Mouse (Mus musculus) heart, postnatal 25 days (tissue): ENCODE data around the gene Ankrd66. TPM values are rescaled to one million over a fixed set of nuclear protein-coding genes. Genes with fewer than 3 reads are reported as not detected.
"Not testable (repeated sequence)": the region's sequence is repeated elsewhere in the genome, so short reads cannot be mapped to it uniquely, and the experiment has no call there.

Experiments used
- DNase-seq: peaks from one replicate; pipeline ENCODE4 v3.0.0; 2022; ENCODE audit warnings: low spot score
- intact Hi-C: fragments of 180-260 bp; cut with DNase I; formaldehyde crosslinking; loops from one replicate; pipeline ENCODE4 v1.15.1; 2025
- total RNA-seq, 2 experiments: library from RNA; stranded (reverse); gene quantifications; 2 replicates each; pipeline ENCODE4 v1.2.3; 2021

The Ankrd66 gene
- total RNA-seq, 2 experiments from 2014 or later = not detected

DNA sequence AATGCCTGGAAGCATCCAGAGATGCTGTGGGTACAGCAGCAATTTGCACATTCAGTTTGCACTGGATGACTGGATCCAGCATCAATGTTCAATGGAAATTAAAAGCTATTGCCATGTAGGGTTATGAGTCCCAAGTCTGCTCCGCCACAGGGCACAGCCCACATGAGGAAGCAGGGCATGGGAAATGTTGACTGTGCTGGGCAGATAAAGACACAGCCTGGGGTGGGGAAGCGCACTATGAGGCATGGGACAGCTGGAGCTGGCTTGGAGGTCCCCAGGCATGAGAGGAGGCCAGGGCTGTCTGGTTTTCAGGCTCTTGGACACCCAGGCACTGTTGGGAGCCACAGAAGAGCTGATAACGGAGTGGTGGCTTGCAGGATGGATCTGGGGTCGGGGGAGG, 601 bp upstream of the Ankrd66 start:
- DNase-seq = no peak
- intact Hi-C loops = no loop called here

DNA sequence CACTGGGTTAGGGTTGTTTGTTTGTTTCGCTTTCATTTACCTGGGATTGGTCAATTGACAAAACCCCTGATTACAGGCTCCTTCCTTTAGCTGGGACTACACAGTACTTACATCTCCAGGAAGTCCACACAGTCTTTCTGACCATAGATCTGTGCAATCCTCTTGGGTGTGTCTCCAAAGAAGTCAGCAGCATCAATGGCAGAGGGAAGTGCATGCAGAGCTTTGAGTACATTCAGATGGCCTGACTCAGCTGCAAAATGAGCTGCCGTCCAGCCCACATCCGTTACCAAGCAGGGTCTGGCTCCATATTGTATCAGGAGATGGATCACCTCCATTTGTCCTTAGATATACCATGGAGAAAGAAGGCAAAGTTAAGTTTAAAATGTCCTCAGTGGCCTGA, 4.7 kb downstream of the Ankrd66 start:
- intact Hi-C loops = no loop called here

DNA sequence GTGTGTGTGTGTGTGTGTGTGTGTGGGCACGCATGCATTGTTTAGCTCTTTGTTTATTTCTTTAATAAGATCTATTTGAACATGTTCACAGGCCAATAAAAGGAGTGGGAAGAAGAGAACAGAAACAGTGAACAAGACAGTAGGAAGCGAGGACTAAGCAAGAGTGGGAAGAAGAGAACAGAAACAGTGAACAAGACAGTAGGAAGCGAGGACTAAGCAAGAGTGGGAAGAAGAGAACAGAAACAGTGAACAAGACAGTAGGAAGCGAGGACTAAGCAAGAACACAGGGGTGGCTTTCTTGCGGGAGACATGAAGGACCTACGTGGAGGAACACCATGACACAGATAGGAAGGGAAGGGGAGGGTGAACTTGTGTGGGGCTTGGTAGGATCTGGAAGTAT, 6.6 kb downstream of the Ankrd66 start:
- intact Hi-C loops, DNase-seq: not testable (repeated sequence)

More for the DNA sequence above, 4.7 kb downstream of the Ankrd66 start:
- DNase-seq = no peak

DNA sequence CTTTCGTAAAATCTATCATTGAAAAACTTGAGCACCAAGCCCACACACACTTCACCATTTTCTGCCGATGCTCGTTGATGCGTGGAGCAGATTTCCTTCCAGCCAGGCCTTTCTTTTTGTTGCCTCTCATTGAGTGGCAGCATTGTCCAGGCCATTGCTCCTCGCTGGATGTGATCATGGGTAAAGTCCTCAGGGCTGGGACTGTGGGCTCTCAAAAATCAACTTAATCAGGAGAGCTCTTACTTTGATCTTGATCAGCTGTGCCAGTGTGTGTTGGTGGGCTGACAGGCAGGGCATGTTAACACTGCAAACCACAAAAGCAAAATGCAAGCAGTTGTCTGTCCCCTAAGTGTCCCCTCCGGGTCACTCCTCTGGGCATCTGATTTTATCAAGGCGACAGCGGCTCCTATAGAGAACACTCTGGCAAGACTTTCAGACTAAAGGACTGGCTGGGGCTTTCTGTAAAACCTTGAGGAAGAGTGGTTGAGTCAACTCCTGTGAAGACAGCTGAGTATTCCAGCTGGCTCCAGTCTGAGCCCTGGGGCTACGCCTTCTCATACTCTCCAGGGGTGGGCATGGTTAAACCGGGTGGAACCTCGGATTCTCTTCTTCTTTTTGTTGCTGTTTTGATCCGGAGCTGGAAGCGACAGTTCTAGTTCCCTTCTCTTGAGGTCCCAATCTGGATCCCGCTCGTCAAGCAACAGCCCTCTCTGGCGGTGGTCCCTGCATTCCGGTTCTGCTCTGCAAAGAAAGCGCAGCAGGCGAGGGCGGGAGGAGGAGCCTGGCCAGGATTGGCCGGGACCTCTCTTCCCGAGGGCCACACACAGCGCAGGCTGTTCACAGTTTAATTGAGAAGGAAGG, 8.8 kb downstream of the Ankrd66 start:
- intact Hi-C loops = no loop called here
- peak; percentile 7 for DNase-seq

DNA sequence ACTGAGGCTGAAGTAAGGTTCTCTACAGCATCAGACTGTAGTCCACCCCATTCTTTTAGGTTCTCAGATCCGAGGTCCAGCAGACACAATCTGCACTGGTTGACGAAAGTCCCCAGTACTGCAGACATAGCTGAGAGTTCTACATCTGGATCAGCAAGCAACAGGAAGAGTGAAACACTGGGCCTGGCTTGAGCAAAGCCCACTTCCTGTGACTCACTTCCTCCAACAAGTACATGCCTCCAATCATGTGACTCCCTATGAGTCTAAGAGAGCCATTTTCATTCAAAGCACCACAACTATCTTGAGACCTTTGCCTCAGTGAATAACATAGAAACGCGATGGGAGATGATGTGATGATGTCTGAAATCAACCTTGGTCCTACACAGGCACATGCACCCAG, 12.2 kb downstream of the Ankrd66 start:
- DNase-seq = no peak
- intact Hi-C loops = no loop called here

DNA sequence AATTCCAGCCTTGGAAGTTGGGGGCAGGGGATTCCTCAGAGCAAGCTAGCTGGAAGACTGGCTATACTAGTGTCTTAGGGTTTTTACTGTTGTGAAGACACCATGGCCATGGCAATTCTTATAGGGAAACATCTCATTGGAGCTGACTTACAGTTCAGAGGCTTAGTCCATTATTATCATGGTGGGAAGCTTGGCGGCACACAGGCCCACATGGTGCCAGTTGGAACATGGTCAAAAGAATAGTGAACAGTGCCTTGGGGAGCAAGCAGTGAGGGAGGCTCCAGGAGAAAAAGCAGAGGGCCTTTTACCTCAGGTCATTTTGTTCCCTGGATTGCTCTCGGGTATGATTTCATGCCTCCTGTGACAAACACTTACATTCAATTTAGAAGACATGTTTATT, 12.9 kb downstream of the Ankrd66 start:
- no peak for DNase-seq
- intact Hi-C loops = no loop called here

DNA sequence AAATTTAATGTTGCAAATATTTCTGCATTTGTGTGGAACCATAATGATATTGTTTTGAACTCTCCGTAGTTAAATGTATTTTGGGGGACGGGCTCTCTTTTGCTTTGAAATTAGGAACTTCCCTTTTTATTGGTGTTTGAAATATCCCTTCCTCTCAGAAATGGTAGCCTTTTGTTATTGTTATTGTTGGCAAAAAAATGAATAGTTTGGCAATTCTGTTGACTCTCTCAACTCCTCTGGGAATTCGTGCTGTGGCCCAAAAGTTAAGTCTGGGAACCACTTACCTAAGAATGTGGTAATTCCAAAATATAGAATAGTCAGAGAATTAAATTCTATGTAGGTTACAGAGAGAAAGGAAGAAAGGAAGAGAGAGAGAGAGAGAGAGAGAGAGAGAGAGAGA, 23.3 kb downstream of the Ankrd66 start:
- no peak for DNase-seq
- intact Hi-C loops = no loop called here

DNA sequence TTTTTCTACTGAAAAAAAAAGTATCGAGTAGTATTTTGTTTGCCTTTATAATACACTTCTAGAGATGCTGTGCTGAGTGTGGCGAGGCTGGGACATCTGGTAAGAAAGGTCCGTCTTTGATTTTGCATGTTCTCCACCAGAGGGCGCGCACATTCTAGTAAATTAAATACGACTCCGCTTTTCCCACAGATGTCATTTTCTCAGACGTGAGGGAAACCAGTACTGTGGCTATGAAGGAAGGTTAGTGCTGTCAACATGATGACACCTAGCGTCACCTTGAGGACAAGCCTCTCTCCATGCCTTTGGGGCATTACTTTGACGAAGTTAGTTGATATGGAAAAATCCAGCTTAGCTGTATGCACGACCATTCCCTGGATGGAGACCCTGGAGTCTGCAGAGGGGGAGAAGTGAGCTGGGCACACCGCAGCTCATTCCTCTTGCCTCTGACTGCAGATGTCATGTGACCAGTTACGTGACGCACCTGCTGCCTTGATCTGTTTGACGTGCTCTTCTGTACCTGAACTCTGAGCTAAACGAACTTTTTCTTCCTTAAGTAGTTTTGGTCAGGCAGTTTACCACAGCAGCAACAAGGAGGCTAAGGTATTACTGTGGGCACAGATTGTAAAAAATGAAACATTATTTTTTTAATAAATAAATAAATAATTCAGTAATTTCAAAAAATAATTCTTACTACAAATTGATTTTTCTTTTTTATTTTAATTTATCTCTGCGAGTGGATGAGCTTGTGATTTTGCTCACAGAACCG, 24.6 kb downstream of the Ankrd66 start:
- DNase-seq = peak; percentile 5

DNA sequence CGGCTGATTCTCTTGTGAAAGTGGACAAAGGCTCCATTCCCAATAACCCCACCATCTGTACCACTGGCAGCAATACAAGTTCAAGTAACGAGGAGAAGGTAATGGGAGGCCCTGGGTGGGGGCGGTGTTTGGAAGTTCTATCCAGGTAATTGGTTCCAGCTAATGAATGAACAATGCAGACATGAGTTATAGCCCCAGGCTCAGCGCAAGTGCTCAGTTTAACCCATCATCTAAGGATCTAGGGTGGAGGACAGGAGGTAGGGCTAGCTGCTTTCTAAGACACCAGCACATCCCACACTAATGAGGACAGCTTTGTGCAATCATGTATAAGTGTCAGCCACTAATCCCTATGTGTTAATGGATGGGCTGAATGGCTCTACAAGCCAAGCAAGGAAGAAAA, 32.7 kb downstream of the Ankrd66 start:
- intact Hi-C loops = no loop called here
- DNase-seq = no peak

More for the DNA sequence above, 24.6 kb downstream of the Ankrd66 start:
- intact Hi-C loops = loop anchor here (1.0 to 2.0 kb wide), 3 partner anchors 87 to 254 kb away; no protein-coding TSS in a partner anchor

DNA sequence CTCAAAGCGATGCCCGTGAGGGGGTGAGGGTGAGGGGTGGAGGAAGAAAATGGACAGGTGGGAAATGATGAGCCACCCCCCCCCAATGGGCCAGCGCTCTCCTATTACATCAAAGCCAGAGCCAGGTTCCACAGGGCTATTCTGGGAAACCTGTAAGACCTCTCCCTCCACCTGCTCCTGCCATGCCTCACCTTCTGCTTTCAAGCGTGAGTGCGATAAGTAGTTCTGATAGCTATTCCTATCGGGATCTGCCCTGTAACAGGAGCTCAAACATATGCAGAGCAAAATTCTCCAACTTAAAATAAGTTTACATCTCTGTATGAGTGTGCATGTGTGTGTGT, 38.9 kb downstream of the Ankrd66 start:
- DNase-seq = no peak
- intact Hi-C loops = no loop called here

DNA sequence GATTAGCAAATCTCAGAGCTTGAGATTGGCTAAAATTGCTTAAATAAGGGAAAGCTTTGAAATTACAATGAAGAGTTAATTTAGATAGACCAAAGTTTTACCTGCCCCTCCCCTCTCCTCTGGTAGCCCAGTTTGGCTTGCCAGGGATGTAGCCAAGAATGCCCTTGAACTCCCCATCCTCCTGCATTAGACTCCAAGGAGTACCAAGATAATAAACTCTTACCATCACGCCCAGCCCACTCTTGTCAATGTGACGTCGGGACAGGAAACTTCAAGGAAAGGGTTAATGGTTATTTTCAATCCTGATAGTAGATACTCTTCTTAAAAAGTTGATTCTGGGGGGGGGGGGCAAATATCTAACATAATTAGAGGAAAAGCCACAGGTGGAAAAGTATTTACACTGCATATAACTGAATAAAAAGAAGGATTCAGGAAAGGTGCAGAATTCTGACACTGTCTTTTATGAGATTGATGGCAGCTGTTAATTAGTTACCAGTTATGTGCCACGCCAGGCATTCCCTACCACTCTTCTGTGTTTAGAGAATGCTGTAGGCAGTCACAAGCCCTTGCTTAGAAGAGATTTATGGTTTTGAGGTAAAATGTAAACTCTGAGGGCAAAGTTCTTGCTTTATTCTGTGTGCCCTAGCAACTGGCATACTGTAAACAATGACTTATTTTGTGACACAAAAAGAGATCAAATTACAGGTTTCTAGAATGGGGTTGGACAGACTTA, 39.4 kb downstream of the Ankrd66 start:
- no peak for DNase-seq
- intact Hi-C loops = no loop called here

DNA sequence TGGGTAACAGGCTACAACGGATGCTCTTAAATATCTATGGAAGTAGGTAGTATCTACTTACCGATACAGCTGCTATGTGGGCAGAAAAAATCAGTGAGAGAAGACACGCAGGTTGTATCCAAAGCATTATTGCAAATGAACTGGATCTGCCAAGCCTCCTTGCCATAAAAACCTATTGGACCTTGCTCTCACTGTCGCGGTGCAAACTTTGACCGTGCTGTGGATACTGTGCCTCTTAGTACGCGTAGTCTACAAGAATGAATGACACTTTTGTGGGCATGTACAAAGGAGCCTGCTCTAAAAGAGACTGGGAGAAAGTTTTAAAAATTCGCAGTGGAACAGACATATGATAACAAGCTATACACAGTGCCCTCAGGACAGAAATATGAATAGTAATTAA, 40.8 kb downstream of the Ankrd66 start, which contains the start of gene Mep1a:
Gene Mep1a (minus strand): TSS at position 221 of the 400 bp plus-strand sequence.
- intact Hi-C loops = no loop called here
- no peak for DNase-seq

DNA sequence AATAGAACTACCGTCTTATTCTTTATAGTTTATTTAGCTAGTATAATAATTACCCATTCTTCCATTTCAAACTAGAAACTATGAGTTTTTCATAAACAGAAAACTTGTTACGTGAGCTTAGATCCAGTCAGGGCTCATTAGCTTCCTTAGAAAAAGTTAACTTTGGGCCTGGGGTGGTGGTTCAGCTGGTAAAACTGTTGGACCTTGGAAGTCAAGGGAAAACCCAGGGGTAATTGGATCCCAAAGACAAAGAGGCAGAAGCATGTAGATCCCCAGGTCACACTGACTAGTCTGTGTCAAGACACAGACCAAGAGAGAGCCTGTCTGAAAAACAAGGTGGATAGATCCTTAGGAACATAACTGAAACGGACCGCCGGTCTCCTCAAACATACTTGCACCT, 41.8 kb downstream of the Ankrd66 start:
- DNase-seq = no peak
- intact Hi-C loops = no loop called here

DNA sequence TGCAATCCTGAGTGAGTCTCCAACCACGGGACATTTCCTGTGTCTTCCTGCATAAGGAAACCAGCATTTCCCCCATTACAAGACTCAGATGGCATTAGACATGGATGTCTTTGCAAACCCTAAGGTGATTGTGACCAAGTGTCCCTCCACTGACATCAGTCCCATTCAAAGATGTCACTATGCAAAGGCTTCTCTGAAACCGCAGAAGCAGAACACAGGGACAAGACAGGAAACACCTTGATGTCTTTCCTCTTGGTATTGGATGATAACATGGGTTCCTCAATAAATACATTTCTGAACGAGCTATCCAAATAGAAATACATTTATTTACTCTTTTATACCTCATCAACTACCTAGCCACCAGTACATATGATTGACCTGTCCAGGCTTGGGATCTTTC, 42.2 kb downstream of the Ankrd66 start:
- DNase-seq = no peak
- intact Hi-C loops = no loop called here

DNA sequence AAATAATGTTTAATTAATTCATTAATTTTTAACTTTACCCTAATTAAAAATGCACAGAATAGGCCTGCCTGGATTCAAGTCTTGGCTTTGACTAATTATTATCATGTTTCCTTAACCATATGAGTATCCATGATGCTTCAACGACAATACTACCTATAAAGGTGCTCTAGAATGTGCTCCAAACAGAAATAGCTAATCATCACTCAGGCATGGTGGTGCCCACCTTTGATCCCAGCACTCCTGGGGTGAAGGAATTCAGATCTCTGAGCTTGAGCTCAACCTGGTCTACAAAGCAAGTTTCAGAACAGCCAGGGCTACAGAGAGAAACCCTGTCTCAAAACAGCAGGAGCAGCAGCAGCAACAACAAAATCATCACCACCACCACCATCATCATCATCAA, 42.9 kb downstream of the Ankrd66 start:
- DNase-seq = no peak
- intact Hi-C loops = no loop called here

DNA sequence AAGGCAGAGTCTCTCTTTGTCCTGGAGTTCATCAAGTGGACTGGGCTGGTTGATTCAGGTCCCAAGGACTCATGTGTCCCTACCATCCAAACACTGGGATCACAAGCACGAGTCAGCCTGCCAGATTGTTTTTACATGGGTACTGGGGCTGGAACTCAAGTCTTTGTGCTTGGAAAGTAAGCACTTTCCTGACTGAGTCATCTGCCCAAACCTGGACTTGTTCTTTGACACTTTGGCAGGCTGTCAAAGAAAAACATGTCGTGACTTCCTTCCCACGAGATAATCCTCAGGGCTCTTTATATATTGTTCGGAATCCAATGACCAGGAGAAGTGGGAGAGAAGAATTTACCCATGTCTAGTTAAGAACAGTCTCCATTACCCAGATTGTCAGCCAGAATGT, 45.9 kb downstream of the Ankrd66 start:
- intact Hi-C loops = no loop called here
- DNase-seq = no peak

DNA sequence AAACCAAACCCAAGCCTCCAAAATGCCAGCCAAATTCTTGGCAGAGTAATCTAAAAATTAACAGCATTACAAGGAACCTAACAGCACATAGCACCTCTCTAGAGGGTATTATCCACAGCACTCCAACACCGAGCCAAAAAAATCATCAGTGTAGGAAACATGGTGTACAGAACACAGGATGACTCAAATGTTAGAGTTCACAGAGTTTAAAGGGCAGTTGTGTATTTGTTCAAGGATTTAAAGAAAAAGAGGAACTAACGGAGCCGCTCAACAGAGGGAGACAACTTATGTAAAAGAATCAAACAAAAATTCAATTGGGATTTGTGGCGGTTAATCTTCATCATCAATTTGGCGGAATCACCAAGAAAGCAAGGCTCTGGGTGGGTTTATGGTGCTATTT, 47.9 kb downstream of the Ankrd66 start:
- no peak for DNase-seq
- intact Hi-C loops = no loop called here

DNA sequence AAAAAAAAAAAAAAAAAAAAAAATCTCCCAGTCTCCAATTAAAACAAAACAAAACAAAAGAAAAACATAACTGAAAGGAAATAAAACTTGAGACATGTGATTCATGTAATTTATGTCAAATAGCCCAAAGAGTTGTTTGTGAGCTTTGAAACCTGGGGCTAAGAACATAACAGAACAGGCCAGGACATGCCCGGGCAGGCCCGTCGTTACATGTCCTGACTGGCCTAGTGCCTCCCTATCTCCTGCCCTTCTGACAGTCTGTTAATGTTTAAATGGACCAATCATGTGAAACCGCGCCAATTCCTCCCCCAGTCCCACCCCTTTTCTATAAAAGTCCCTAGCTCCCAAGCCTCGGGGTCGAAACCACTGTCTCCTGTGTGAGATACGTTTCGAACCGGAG, 53.1 kb downstream of the Ankrd66 start:
- intact Hi-C loops, DNase-seq: not testable (repeated sequence)

DNA sequence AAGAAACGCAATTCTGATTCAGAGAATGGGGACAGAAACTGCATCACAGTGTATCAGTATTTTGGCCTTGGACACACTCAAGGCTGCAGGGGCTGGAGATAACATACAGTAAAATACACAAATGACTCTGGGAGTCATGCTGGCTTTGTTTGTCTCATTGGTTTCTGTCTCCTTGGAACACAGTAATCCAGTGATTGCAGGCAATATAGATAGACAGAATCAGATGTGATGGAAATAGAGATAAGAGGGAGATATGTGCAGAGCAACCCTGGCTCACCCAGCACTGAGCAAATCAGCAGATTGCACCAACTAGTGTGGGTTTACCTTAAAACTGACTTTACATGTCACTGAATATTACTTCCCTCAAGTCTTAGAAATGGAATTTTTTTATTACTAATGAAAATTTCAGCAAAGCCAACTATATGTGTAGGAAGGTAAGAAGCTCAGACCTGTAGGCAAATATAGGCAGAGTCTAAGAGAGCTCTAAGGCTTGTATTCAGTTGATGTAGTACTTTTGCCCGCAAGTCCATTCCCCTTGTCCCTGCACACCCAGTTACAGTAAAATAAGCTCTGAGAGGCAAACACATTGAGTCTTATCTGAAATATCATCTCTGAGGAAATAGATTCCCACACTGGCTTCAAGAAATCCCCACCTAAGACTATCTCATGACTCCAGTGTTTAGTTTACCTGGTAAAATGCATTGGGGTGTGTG, 54.8 kb downstream of the Ankrd66 start:
- DNase-seq = no peak
- intact Hi-C loops = no loop called here

DNA sequence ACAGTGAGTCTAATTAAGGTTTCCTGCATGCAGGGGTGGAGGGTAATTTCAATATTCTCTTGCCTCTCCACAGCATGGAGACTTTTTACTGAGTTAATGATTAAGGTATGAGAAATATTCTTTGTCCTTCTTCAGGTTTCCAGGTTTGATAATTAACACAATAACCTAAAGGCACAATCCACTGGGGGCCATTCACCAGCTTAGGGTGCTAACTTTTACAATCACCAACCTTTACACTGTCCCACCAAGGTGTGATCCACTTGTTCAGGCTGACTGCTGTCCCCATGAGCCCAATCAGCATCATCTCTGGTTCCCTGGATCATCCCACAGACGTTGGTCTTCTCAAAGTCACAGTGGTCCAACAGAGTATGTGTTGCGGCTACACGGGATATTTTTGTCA, 57.5 kb downstream of the Ankrd66 start:
- intact Hi-C loops = no loop called here
- no peak for DNase-seq
